Mouse (Mus musculus) bone marrow macrophage, adult 2 months (primary cell): Measurements from ENCODE around the gene Scd4. TPM values are rescaled to one million over a fixed set of nuclear protein-coding genes. Genes with fewer than 3 reads are reported as not detected.
A peak's percentile ranks its signal among the peaks of the same experiment; 100 is the strongest.
"Not testable (repeated sequence)": the region's sequence is repeated elsewhere in the genome, so short reads cannot be mapped to it uniquely, and the experiment has no call there.

ENCODE experiments used
- H3K27ac ChIP-seq: 2 replicates; pipeline ENCODE4 v1.5.1; 2012; ENCODE audit warnings: low read depth, low read length; ENCODE audit not compliant: insufficient read depth
- H3K4me1 ChIP-seq: 2 replicates; pipeline ENCODE4 v1.6.1; 2012; ENCODE audit warnings: low read length; ENCODE audit not compliant: control insufficient read depth, insufficient read depth
- H3K4me3 ChIP-seq: 2 replicates; pipeline ENCODE4 v1.5.1; 2012; ENCODE audit warnings: mild to moderate bottlenecking, low read length, moderate library complexity; ENCODE audit not compliant: insufficient read depth
- CTCF ChIP-seq: IDR thresholded peaks from 2 replicates; pipeline ENCODE4 v1.5.1; 2012; ENCODE audit warnings: low read depth, mild to moderate bottlenecking, low read length, moderate library complexity
- POLR2A ChIP-seq: IDR thresholded peaks from 2 replicates; pipeline ENCODE4 v1.6.1; 2012; ENCODE audit warnings: mild to moderate bottlenecking, low read depth, low read length, borderline replicate concordance
- polyA plus RNA-seq: library from polyadenylated mRNA; stranded (reverse); fragments of >200 nt; gene quantifications from 2 replicates; pipeline ENCODE4 v1.2.4, GENCODE M21; 2012; ENCODE audit not compliant: missing spikeins, insufficient read depth, insufficient read length

The Scd4 gene
- polyA plus RNA-seq, 1 experiment, result not detected

DNA sequence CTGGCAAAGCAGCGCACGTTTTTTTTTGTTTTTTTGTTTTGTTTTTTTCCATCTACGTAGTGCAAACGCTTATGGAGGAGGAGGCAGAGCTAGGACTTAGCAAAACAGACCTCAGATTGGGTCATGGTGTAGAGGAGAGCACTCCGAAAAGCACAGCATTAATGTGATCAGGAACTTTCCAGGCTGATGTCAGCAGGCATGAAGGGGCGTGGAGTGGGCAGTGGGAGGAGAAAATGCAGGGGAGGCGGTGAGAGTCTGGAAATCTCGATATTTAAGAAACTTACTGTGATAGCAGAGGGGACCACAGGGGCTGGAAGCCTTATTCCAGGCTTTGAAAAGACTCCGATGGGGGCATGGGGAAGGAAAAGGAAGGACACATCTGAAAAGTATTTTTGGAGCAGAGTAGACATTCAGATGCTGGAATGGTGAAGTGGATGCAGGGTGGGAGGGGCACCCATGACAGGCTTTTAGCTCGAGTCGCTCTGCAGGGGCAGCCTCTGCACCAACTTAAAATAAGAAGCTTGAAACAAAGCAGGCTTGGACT, 17.9 kb upstream of the Scd4 start:
- TF ChIP-seq POLR2A (no peak), CTCF (no peak)
- H3K4me3 ChIP-seq, result peak overlapping the region; percentile 57
- peak overlapping the region; percentile 78 for H3K27ac ChIP-seq
- peaks cover 13% of the 10 kb centered on the region for H3K4me1 ChIP-seq

GRCm38 (mm10) chr19:44316752-44317315, 16.1 kb upstream of the Scd4 start:
- H3K4me1 ChIP-seq, result peaks cover 10% of the 10 kb centered on the region
- TF ChIP-seq CTCF (no peak), POLR2A (no peak)
- no peak overlapping the region for H3K4me3 ChIP-seq
- no peak overlapping the region for H3K27ac ChIP-seq

DNA sequence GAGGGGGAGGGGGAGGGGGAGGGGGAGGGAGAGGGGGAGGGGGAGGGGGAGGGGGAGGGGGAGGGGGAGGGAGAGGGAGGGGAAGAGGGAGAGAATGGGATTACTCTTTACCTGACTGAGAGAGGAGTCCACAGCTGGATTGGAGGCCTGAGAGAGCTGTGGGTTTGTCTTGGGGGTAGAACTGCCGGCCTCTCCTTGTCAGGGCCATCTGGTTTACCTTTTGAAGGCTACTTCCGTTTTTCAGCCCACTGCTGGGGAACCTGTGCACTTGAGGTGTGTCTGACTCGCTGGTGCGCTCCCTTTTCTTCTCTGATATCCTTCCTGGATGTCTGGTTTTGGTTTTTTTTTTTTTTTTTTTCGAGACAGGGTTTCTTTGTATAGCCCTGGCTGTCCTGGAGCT, 15.5 kb upstream of the Scd4 start:
- Histone ChIP-seq H3K4me3 (no peak overlapping the region), H3K27ac (no peak overlapping the region), H3K4me1 (peaks cover 10% of the 10 kb centered on the region)
- no peak for TF ChIP-seq POLR2A
- TF ChIP-seq CTCF, result no peak

GRCm38 (mm10) chr19:44318545-44318944, 14.3 kb upstream of the Scd4 start:
- Histone ChIP-seq H3K4me1 (peaks cover 7% of the 10 kb centered on the region), H3K4me3 (no peak overlapping the region), H3K27ac (no peak overlapping the region)
- no peak for TF ChIP-seq POLR2A
- no peak for TF ChIP-seq CTCF

DNA sequence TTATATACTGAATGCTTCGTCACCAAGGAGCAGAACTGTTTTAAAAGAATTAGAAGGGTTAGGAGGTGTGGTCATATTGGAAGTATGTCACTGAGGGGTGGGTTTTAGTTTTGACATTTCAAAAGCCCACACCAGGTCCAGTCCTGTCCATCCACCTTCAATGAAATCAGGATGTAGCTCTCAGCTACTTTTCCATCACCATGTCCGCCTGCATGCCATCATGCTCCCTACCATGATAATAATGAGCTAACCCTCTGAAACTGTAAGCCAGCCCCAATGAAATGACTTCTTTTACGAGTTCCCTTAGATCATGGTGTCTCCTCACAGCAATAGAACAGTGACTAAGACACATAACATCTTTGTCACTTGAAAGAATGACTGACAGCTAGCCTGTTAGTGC, 12.6 kb upstream of the Scd4 start:
- H3K27ac ChIP-seq, result no peak overlapping the region
- peaks cover 1% of the 10 kb centered on the region for H3K4me1 ChIP-seq
- H3K4me3 ChIP-seq, result no peak overlapping the region
- no peak for TF ChIP-seq POLR2A
- TF ChIP-seq CTCF, result no peak

GRCm38 (mm10) chr19:44321201-44321600, 11.7 kb upstream of the Scd4 start:
- Histone ChIP-seq H3K27ac (no peak overlapping the region), H3K4me3 (no peak overlapping the region), H3K4me1 (no peaks in the 10 kb centered on the region)
- TF ChIP-seq POLR2A, result no peak
- no peak for TF ChIP-seq CTCF

DNA sequence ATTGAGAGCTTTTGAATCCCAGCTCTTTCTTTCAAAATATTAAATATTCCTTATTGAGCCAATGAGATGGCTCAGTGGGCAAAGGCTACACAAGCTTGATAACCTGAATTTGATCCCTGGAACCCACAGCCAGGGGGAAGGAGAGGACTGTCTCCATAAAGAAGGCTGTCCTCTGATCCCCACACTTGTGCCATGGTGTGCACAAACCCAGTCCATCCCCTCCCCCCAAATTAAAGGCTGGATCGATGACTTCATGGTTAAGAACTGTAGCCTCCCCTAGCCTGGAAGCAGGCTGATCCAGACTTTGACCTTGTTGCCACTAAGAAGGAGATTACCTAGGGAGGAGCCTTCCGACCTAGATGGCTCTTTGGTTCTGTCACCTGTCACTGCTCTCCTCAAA, 11.3 kb upstream of the Scd4 start:
- no peak for TF ChIP-seq CTCF
- no peaks in the 10 kb centered on the region for H3K4me1 ChIP-seq
- H3K4me3 ChIP-seq, result no peak overlapping the region
- H3K27ac ChIP-seq, result no peak overlapping the region

DNA sequence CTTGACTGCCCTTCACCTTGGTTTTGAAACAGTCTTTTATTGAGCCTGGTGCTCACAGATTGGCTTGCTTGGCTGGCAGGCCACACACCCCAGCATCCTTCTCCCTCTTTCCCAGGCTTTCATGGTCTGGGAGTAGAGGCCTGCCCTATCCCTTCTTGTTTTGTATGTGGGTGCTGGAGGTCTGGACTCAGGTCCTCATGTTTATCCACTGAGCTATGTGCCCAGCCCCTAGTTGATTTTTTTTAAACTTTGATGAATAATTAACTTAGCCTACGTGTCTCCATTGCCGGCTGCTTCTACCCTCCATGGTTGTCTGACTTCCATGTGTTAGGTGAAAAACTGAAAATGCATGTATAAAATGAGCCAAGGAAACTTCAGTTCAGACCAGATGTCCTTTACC, 3.3 kb upstream of the Scd4 start:
- Histone ChIP-seq H3K27ac (no peak overlapping the region), H3K4me1 (peaks cover 11% of the 10 kb centered on the region)

GRCm38 (mm10) chr19:44331128-44331527, 1.8 kb upstream of the Scd4 start:
- H3K27ac ChIP-seq, H3K4me3 ChIP-seq: not testable (repeated sequence)
- H3K4me1 ChIP-seq, result peaks cover 11% of the 10 kb centered on the region

More for the DNA sequence above, 3.3 kb upstream of the Scd4 start:
- no peak overlapping the region for H3K4me3 ChIP-seq
- no peak for TF ChIP-seq CTCF
- no peak for TF ChIP-seq POLR2A

GRCm38 (mm10) chr19:44331911-44332310, 981 bp upstream of the Scd4 start:
- Histone ChIP-seq H3K4me3 (no peak overlapping the region), H3K27ac (no peak overlapping the region), H3K4me1 (peaks cover 11% of the 10 kb centered on the region)
- TF ChIP-seq POLR2A, result no peak
- no peak for TF ChIP-seq CTCF

DNA sequence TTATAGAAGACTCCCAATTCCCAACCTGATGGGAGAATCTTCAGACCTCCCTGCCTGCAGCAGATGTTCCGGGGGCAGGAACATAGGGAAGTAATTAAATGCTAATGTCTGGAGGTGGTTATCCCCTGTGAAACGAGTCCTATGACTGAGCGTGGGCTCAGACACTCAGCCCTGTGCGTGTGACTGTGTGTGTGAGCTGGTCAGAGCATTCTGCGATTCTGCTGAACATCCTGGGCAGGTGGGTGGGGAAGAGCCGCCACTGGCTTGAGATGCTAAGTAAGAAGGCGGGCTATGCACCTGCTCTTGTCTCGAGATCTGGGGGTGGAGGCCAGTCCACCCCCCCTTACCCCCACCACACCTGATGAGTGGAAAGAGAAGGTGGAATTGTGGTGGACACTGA, 566 bp upstream of the Scd4 start:
- H3K4me1 ChIP-seq, result peaks cover 11% of the 10 kb centered on the region
- H3K4me3 ChIP-seq, result no peak overlapping the region
- TF ChIP-seq POLR2A (no peak), CTCF (no peak)
- no peak overlapping the region for H3K27ac ChIP-seq
